Mouse (Mus musculus): ENCODE data around the gene Get4. TPM values are rescaled to one million over a fixed set of nuclear protein-coding genes. Genes with fewer than 3 reads are reported as not detected.
A peak's percentile ranks its signal among the peaks of the same experiment; 100 is the strongest.

Gene Get4
- total and polyA plus RNA-seq, 3 experiments = 68.8 to 219 (median 91.5) TPM

DNA sequence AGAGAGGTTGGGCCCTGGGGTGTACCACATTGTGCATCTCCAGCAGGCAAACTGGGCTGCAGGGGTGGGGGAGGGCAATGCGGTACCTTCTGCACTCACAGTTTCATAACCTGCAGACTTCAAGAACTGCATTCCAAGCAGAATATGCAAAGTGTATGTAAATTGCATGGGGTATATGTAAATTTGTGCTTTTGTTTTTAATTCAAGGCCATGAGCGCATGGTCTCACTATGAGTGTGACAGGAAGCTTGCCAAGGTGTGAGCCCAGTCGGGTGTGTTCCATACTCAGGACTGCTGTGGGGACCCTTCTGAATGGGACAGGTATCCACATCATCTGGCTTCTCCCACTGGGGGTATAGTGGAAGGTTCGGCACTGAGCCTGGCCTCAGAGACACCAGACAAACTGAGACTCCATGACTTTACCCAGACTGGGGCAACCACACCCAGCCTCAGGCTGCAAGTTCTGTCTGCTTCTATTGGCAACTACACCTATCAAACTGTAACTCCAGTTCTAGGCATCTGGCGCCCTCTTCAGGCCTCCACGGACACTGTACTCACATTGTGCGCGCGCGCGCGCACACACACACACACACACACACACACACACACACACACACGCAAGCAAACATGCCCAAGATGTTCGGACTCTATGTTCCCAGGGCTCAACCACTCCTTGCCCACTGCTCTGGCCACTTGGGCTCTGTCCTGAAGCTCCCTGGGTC lies 31.5 kb downstream of the Get4 start:
- DNase-seq = no peak

DNA sequence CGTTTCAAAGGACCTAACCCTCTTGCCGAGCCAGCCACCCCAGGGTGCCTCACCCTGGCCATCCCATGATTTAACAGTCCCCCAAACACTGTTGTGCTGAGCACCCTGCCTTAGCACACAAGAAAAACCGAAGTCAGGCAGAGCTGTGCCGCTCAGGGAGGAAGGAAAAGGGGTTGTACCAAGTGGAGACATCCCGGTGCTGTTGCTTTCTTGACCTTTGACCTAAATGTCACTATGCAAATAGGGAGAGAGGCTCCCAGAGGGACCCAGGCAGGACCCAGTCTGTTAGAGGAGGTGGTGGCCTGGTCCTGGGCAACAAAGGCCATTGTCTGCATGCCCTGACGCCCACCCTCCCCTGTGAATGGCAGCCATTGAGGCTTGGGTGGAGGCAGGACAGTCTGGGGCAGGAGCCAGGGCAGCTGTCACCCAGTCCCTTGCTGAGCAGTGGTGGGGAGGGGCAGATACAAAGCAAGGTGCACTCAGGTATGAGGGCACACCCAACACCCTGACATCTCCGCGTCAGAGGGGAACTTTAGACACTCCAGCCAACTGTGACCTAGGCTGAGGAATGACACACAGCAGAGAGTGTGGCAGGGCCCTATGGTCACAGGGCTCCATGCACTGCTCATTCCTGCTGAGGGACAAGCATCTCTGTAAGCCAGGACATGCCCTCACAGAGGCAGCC lies 33.4 kb downstream of the Get4 start:
- DNase-seq = no peak

DNA sequence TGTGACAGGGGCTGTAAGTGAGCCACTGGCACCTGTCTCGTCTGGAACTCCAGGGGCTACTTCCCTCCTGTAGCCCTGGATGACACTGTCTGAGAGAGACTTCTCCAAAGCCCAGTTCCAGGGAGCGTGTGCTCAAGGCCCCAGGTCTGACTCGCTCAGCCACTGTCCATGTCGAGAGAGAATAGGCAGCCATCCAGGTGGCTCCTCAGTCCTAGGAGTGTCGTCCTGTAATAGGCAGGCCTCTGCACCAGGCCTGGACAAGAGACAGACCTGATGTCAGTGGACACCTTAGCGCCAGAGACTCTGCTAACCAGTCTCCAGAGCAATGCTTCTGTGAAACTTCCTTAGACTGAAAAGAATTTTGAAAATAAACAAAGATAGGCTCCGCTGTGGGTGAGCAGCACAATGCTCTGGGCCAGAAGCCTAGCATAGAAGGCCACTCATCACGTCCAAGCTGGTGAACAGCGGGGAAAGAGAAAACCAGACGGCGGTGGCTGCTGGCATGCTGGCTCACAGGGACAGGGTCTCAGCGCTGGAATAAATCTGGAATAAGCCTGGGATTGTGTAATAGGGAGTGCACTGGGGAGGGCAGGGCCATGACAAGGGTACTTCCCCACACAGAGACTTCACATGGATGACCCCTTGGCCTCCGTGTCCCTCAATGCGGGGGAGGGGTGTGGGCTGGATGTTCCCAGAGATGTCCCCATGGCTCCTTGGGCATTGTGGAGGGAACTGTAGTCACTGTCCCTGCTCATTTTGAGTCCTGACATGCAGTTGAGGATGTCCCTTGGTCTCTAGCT lies 34.2 kb downstream of the Get4 start:
- no peak for DNase-seq

DNA sequence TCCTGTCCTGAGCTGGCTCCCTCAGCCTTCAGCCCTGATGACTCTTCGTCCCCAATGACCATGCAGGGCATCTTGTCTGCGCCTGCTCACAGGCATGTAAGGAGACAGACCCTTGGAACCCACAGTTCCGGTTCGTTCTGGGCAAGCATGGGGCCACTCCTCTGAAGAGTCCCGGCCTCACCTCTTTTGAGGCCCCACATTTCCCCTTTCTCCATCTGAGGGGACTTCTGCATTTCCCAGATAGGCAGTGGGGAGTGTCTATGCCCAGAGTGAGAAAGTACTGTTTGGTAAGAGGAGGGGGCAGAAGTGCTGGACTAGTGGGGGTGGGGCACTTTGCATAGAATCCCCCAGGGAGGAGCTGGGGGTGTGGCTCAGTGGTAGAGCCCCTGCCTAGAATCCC lies 35.0 kb downstream of the Get4 start:
- DNase-seq = no peak

DNA sequence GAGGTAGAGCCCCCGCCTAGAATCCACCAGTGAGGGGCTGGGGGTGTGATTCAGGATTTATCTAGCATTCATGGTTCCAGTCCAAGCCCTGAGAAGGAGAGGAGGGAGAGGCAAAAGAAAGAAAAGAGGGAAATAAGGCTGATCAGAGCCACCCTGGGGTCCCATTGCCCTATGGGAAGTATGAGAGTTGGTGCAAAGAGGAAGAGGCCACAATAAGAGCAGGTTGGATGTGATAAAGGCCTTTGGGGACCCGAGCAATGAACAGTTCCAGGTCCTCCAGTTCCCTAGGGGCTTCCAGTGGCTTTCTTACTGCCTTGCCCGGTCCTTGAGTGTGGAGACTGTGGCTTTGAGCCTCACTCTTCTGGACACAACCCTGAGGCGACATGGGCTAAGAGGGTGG lies 35.7 kb downstream of the Get4 start:
- DNase-seq = no peak

DNA sequence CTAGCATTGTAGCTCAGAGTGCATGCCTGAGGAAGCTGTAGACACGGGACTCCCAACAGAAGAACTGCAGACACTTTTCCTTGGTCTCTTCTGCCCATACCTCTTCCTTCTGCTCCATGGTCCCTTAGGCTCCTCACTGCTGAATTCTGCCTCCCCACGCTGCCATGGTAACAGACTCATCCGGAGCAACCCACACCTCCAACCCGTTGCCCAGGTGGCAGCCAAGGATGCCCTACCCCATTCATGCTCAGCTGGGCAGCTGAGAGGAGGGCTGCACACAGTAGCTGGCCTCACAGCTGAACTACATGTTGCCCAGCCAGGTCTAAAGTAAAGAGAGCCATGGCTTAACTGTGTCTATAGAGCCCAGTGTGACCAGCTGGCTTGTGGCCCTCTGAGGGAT lies 36.5 kb downstream of the Get4 start:
- no peak for DNase-seq

DNA sequence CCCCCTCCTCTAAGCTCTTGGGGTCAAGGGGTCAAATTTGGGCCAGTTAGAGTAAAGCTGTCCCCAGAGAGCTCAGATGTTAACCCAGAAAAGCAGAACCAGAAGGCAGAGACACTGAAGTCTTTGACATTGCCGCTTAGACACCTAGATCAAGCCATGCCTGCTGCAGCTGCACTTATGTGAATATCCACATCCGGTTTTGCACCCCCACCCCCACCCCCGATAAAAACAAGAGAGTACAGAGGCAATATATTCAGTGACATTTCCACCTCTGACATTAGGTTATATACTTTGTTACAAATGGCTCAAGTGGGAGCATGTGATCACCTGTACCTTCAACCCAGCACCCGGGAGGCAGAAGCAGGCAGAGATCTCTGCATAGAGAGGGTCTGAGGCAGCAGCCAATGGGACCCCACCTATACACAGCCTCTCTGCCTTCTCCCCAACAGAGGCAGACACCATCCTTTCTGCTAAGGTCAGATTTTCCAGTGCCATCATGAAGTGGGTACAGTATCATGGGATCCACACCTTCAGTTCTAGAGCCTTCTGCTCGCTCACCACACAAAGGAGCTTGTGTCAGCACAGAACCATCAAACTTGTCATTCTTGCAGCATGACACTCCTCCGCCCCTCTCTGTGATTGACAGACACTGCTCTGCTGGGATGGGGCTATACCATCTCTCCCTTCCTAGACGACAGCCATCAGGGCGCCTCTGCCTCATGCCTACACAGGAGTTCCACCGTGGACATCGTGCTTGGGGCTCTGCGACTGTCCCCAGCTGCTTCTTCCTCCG lies 38.5 kb downstream of the Get4 start:
- DNase-seq = no peak

DNA sequence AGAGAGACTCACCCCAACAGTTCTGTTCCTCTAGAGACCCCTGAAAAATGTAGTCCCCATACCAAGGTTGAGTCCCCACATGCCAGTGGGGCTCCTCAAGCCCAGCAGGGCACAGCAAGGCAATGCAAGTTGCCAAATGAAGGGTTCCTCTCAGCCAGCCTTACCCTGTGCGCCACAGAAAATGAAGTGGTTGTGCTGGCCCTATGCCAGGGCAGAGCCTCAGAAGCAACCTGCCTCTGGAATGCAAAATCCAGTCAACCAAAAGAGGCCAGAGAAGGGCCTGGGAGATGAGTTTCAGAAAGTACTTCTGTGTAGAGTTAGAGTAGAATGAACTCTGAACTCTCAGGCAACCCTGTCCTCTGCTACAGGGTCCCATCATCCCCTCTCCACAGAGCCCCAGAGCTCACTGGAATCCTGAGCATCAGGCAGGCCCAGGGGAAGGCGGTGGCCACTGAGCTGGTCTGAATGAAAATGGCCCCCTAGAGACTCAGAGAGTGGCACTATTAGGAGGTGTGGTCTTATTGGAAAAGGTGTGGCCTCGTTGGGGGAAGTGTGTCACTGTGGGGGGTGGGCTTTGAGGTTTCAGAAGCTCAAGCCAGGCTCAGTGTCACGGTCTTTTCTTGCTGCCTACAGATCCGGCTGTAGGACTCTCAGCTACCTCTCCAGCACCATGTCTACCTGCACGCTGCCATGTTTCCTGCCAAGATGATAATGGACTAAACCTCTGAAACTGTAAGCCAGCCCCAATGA lies 39.9 kb downstream of the Get4 start:
- no peak for DNase-seq

DNA sequence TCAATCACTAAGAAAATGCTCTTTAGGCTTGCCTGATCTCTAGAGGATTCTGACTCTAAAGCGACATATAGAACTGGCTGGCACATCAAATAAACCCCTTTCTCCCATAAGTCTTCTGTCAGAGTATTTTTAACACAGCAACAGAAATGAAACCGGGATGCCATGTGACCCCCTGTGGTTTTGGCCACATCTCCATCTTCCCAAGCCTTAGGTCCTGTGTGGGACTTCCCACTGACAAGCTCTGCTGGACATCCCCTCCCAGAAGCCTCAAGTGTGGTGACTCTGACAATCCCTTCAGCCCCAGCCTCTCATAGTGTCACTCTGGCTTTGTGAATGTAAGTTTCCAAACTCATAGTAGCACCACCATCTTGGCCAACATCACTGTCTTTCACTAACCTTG lies 42.0 kb downstream of the Get4 start:
- no peak for DNase-seq

DNA sequence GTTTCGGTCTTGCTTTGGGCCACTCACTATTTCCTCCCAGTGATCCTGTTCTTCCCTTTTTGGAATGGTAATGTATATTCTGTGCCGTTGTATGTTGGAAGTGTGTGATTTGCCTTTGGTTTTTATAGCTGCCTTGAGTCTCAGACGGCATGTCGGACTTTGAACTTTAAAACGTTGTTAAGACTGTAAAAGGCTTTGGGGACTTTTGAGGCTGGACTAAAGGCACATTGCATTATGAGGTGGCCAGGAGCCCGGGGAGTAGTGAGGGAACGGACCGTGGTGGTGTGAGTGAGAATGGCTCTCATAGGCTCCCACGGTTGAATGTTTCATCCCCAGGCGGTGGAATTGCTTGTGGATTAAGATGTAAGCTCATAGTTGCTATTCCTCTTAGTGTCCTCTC lies 45.0 kb downstream of the Get4 start:
- DNase-seq = no peak

DNA sequence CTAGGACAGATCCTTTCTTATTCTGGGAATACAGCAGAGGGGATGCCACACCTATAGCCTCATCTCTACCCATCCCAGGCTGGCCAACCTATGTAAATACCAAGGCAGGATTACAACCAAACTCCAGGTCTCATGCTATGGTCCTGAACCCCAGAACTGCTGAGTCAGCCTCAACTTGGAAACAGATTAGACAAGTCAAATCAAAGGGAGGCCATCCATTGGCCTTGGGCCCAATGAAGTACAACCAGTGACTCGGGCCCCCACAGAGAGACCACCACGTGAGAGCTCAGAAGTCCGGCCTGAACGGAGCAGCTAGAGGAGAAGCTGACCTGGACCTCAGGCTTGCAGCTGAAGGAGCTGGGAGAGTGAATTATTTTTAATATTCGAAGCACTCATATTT lies 45.6 kb downstream of the Get4 start:
- DNase-seq = no peak

DNA sequence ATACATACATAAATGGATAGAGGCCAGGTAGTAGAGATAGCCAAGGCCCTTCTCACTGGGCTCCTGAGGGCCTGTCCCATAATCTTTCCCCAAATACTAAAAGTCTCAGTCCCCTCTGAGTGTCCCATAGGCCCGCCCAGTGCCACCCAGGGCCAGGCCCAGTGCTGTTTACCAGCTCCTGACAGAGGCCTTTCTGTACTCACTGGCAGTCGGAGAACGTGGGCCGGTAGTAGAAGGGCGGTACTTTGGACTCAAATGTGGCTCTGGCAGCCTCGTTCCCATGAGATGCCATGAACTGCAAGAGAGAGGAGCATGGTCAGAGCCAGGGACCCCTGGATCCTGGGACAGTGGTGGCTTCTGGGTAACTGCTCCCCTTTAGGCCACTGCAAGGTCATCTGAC lies 50.0 kb downstream of the Get4 start:
- DNase-seq = no peak

DNA sequence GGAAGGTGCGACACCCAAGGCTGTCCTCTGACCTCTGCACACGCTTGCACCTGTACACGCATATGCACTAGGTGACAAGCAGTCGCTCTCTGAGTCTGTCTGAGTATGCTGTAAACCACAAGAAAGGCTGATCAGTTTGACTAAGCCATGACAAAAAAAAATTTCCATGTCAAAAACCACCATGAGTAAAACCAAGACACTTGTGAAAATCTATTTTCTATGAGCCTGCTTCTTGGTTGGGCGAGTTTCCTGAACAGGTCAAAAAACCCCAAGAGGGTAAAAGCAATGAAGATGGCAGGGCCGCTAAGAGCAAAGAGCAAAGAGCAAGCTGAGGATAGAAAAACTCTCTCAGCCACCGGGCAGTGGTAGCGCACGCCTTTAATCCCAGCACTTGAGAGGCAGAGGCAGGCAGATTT lies 51.5 kb downstream of the Get4 start:
- no peak for DNase-seq

DNA sequence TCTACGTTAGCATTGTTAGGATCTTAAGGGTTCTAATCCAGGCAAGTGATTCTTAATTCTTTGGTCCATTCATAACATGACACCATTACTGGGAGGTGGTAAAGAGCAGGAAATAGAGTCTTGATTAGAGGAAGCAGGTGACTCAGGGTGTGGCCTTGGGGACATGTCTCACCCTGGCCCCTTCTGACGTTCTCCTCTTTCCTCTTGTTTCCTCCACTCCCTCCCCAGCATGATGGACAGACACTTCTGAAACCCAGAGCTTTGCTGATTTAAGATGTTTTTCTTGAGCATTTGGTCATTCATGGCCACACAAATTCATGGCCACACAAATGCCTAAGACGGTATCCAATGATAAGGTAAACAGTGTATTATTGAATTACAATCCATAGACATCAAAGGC lies 57.8 kb downstream of the Get4 start:
- no peak for DNase-seq

DNA sequence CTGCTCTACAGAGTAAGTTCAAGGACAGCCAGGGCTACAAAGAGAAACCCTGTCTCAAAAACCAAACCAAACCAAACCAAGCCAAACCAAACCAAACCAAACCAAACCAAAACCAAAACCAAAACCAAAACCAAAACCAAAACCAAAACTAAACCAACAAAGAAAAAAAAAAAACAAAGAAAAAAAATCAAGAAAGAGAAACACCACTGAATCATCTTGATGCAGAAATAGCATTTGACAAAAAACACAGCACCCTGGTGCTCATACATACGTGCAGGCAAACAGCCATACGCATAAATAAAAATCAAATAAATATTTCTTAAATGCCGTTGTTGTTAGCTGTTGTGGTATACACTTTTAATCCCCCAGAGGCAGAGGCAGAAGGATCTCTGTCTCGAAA lies 58.4 kb downstream of the Get4 start:
- DNase-seq = no peak

DNA sequence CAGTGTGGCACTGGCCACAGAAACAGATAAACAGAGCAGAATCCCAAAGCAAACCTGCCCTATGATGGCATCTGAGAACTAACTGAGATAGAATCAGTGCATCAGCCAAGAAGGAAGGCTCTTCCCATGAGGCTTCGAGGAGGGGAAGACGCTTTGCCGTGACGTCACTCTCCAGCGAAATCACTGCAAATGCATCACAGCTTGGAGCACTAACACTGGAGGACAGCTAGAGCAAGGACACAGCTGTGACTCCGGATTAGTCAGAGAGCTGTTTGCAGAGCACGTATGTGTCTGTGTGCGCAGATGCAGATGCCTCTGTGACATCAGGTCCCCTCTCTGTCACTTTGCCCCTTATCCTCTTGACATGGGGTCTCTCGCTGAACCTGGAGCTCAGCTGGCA lies 59.7 kb downstream of the Get4 start:
- DNase-seq = peak; percentile 64

DNA sequence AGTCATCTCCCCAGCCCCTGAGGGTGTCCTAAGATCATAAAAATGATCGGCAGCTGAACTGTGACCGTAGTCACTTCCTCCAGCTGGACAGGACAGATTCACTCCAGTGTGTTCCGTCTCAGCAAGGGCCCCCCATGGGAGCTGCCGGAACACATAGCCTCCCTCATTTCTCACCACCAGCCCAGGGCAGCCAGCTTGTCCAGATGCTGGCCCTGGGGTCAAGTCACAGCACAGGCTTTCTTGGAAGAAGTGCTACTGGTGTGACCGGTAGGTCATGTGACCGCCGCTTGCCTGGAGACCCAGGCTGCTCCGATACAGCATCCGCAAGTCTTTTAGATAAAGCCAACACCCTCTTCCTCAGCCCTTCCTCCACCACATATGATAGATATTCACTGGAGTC lies 61.4 kb downstream of the Get4 start:
- no peak for DNase-seq

DNA sequence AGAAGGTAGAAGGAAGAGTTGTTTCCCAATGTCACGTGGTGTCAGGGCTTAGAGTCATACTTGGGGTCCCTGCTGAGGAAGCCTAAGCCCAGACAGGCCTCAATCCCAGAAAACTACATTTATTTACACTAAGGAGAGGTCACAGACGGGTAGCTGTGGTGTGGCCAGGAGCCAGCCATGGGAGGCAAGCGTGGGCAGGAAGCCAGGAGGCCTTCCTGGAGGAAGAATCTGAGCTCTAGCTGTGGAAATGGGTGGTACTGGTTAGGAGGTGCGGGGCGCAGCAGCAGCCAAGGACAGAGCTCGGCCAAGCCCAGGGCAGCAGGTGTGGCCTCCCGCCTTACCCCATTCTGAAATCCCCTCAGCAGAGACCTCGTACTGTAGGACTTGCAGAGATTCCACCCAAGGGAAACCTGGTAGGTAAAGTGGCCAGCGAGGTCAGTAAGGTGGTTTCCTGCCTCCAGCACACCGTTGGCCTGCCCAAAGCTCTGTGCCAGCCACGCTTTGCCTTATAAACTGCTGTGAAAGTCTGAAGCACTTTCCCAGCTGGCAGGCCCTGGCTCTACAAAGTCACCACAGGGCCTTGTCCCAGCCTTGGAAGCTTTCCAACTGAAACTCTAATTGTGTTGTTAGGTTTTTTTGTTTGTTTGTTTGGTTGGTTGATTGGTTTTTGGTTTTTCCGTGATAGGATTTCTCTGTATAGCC lies 63.0 kb downstream of the Get4 start:
- no peak for DNase-seq

DNA sequence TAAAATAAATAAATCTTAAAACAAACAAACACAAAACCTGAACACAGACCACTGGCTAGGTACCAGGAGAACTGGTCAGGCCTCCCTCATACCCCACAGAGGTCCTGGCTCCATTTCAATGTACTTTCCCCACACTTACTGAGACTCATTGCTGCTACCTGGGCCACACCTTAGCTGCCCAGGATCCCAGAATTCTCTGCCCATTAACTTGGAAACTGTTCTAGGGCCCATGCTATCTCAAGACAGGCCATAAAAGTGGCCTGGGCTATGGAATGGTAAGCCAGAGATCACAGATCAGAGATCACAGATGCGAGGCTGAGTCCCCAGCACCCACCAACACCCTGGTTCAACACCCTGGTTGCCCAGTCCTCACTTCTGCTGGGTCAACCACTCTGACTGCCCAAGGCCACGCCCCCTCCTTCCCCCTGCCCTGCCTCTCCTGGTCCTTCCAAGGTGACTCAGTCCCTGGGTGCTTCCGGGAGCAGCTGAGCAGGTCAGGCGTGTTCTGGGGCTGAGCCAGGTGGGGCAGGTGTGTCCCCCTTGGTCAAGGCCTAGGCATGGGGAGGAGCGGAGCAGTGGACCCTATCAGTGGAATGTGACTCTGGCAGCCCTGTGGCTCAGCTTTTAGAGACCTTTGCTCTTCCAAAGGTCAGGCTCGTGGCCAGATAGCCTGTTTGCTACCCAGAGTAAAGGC lies 65.0 kb downstream of the Get4 start:
- no peak for DNase-seq

DNA sequence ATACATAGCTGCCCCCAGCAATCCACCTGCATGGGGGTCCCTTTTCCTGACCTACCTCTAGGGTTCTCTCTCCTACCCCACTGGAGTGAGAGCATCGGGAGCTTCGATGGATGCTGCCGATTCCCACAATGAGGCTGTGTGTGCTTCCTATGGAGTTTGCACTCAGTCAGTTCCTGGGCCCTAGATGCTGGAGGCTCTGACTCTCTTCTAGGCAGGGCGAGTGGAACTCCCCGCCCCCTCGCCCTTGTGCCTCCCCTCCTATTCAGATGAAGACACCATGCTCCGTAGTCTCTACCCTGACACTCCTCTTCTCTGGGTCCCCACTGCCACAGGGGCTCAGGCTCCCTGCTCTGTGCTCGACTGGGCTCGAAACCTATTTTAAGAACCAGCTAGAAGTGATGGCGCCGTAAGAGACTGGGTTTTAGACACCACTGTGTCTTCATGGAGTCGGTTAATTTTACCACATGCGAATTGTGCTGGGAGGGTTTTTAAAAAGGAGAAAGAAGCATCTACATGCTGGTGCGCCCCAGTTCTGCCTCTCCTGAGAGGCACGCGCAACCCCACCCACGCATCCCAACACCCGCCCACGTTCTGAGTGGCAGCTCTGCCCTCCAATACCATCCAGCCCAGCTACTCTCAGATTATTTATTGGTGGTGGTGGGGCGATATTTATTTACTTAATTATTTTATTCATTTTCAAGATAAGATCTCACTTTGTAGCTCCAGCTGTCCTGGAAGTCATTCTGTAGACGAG lies 65.8 kb downstream of the Get4 start:
- no peak for DNase-seq
